In the genomic region with DNA sequence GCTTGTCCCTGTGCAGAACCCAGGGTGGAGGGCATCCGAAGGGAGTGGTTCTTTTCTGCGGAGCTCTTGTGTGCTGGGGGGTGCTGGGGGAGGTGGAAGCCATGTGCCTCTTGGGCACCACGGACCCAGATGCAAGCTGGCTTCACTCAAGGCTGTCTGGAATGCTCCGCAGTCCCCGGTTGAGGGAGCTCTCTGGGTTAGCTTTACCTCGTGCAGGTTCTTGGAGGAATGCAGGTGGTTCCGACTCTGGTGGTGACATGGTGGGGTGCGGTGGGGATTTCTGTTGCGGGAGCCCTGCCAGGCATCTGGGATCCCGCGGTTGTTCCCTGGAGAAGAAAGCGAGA, we compare ENCODE assay signal across 8 mouse cellular contexts. TPM values are rescaled to one million over a fixed set of nuclear protein-coding genes. Genes with fewer than 3 reads are reported as not detected.
DNase-seq lines count a peak whose midpoint lies in the region; ATAC-seq and TF ChIP-seq lines count a peak whose summit lies in the region.

No protein-coding gene starts in this region.

- no peak for TF ChIP-seq POLR2A in bone marrow macrophage, adult 2 months (IDR thresholded peaks at IDR 0.05; ENCODE audit: borderline replicate concordance, low read depth, low read length)
- no peak for TF ChIP-seq POLR2A in myocyte (IDR thresholded peaks at IDR 0.05; ENCODE audit: insufficient read length, low read depth)

- H3K79me2 ChIP-seq in myocyte (ENCODE audit: control insufficient read depth, insufficient read depth) = peaks cover 55% of the 10 kb centered on the region

- peak overlapping the region; percentile 83 for H3K9ac ChIP-seq in kidney, embryonic 14.5 days (ENCODE audit: low read depth, low read length)
- peak overlapping the region; percentile 95 for H3K9ac ChIP-seq in hindbrain, embryonic 16.5 days (ENCODE audit: low read depth, low read length)

- no peaks in the 10 kb centered on the region for H3K9me3 ChIP-seq in kidney, embryonic 14.5 days (ENCODE audit: control insufficient read depth, low read length)
- H3K9me3 ChIP-seq in E14TG2a.4 (ENCODE audit: low read length) = no peaks in the 10 kb centered on the region
- no peaks in the 10 kb centered on the region for H3K9me3 ChIP-seq in hindbrain, embryonic 16.5 days (ENCODE audit: control insufficient read depth, low read length)

- H3K4me1 ChIP-seq in kidney, embryonic 14.5 days (ENCODE audit: control insufficient read depth, insufficient read depth, low read length) = peaks cover 36% of the 10 kb centered on the region
- peaks cover 76% of the 10 kb centered on the region for H3K4me1 ChIP-seq in E14TG2a.4 (replicated peaks; ENCODE audit: low read depth, low read length)
- peaks cover 25% of the 10 kb centered on the region for H3K4me1 ChIP-seq in bone marrow macrophage, adult 2 months (ENCODE audit: control insufficient read depth, insufficient read depth, low read length)
- peaks cover 35% of the 10 kb centered on the region for H3K4me1 ChIP-seq in hindbrain, embryonic 16.5 days (ENCODE audit: control insufficient read depth, insufficient read depth, low read depth, low read length)

- H3K36me3 ChIP-seq in kidney, embryonic 14.5 days (ENCODE audit: control insufficient read depth, insufficient read depth, low read length) = peaks cover 42% of the 10 kb centered on the region
- H3K36me3 ChIP-seq in E14TG2a.4 (ENCODE audit: insufficient read depth, low read length) (peaks cover 53% of the 10 kb centered on the region), myocyte (ENCODE audit: control insufficient read depth, insufficient read depth) (peaks cover 22% of the 10 kb centered on the region)
- peaks cover 20% of the 10 kb centered on the region for H3K36me3 ChIP-seq in hindbrain, embryonic 16.5 days (ENCODE audit: control insufficient read depth, insufficient read depth, low read length)

- H3K4me3 ChIP-seq in kidney, embryonic 14.5 days (ENCODE audit: low read length) = peak overlapping the region; percentile 84
- H3K4me3 ChIP-seq in E14TG2a.4 (replicated peaks; ENCODE audit: low read length) (peak overlapping the region; percentile 95), myocyte (peak overlapping the region; percentile 100)
- H3K4me3 ChIP-seq in bone marrow macrophage, adult 2 months (ENCODE audit: insufficient read depth, low read length) = peak overlapping the region; percentile 88
- H3K4me3 ChIP-seq in hindbrain, embryonic 16.5 days (ENCODE audit: low read length) = peak overlapping the region; percentile 86

- H3ac ChIP-seq in myocyte (ENCODE audit: control insufficient read depth, insufficient read length) = peak overlapping the region; percentile 90

- 2% methylated on average over 12 of the region's 12 CpGs for WGBS in kidney, embryonic 14.5 days
- WGBS in hindbrain, embryonic 16.5 days = 1% methylated on average over 12 of the region's 12 CpGs

- H3K4me2 ChIP-seq in kidney, embryonic 14.5 days (replicated peaks; ENCODE audit: low read depth, low read length) = peak overlapping the region; percentile 90
- peak overlapping the region; percentile 91 for H3K4me2 ChIP-seq in hindbrain, embryonic 16.5 days (ENCODE audit: low read length)
- H3K4me2 ChIP-seq in myocyte (ENCODE audit: low read depth) = peak overlapping the region; percentile 91

- ATAC-seq in kidney, embryonic 14.5 days (ENCODE audit: low FRiP score, low TSS enrichment) = peak; percentile 12
- peak; percentile 5 for ATAC-seq in hindbrain, embryonic 16.5 days

- DNase-seq in kidney, postnatal 36 days = no peak
- no peak for DNase-seq in layer of hippocampus, adult 9-11 months
- DNase-seq in retina, postnatal 1 day = no peak

- no peak for TF ChIP-seq CTCF in E14TG2a.4 (conservative IDR thresholded peaks at IDR 0.05; ENCODE audit: low read length)
- TF ChIP-seq CTCF in bone marrow macrophage, adult 2 months (IDR thresholded peaks at IDR 0.05; ENCODE audit: low read depth, low read length) = no peak

- H3K27me3 ChIP-seq in kidney, embryonic 14.5 days (ENCODE audit: control insufficient read depth, insufficient read depth, low read length) = no peaks in the 10 kb centered on the region
- no peaks in the 10 kb centered on the region for H3K27me3 ChIP-seq in E14TG2a.4 (ENCODE audit: insufficient read depth, low read length)
- H3K27me3 ChIP-seq in hindbrain, embryonic 16.5 days (replicated peaks; ENCODE audit: control insufficient read depth, insufficient read depth, low read length) = no peaks in the 10 kb centered on the region
- no peaks in the 10 kb centered on the region for H3K27me3 ChIP-seq in myocyte (ENCODE audit: control insufficient read depth, insufficient read depth, insufficient read length)

- peak overlapping the region; percentile 96 for H3K27ac ChIP-seq in kidney, embryonic 14.5 days (ENCODE audit: low read depth, low read length)
- H3K27ac ChIP-seq in bone marrow macrophage, adult 2 months (ENCODE audit: insufficient read depth, low read depth, low read length) = peak overlapping the region; percentile 2; the same call in 1 of the 2 replicates
- H3K27ac ChIP-seq in hindbrain, embryonic 16.5 days (ENCODE audit: low read depth, low read length) = peak overlapping the region; percentile 95

TF ChIP-seq in myocyte, 11 proteins besides CTCF, POLR2A, EP300 and RAD21:
- TF ChIP-seq SRF (IDR thresholded peaks at IDR 0.05; ENCODE audit: control insufficient read depth, insufficient read length, low read depth) (no peak), POLR2AphosphoS2 (IDR thresholded peaks at IDR 0.05; ENCODE audit: insufficient read length, low read depth) (no peak), TCF12 (IDR thresholded peaks at IDR 0.05; ENCODE audit: insufficient read depth, poor library complexity, severe bottlenecking) (no peak), REST (IDR thresholded peaks at IDR 0.05; ENCODE audit: insufficient read depth, insufficient read length) (no peak), TCF3 (IDR thresholded peaks at IDR 0.05; ENCODE audit: insufficient read length, low read depth) (no peak), CEBPB (IDR thresholded peaks at IDR 0.05; ENCODE audit: insufficient read depth, poor library complexity, severe bottlenecking) (no peak), USF1 (IDR thresholded peaks at IDR 0.05; ENCODE audit: low read depth) (no peak), MAX (IDR thresholded peaks at IDR 0.05; ENCODE audit: low read depth) (no peak), MYOD1 (IDR thresholded peaks at IDR 0.05; ENCODE audit: control insufficient read depth in 1 of 3, insufficient read length in 2 of 3, low read depth in 2 of 3) (no peak), MYOG (IDR thresholded peaks at IDR 0.05; ENCODE audit: control insufficient read depth in 1 of 3, insufficient read depth in 1 of 3, insufficient read length in 2 of 3, low read depth in 2 of 3) (no peak), E2F4 (IDR thresholded peaks at IDR 0.05; ENCODE audit: insufficient read depth) (no peak)

RNA-seq across cellular contexts. Expression of a gene that starts 1.5 kb away (rescaled TPM):
- 72.1 and 106 TPM in 2 replicates for polyA plus RNA-seq in kidney, embryonic 14.5 days (2014; fragmentation: Nextera tagmentation; extraction: Ambion mirVana)
- 122 and 144 TPM in 2 replicates for polyA plus RNA-seq in bone marrow macrophage, adult 2 months (2012; ENCODE audit: insufficient read depth, insufficient read length, missing spikeins)
- polyA plus RNA-seq in hindbrain, embryonic 16.5 days (2015; fragmentation: Nextera tagmentation; extraction: Ambion mirVana) = 66.6 and 68.4 TPM in 2 replicates
- 133 TPM for polyA plus RNA-seq in myocyte (2012; fragmentation: generic; extraction: Trizol)

RNA-seq across cellular contexts. Expression of a gene that starts 29.6 kb away (rescaled TPM):
- 0.43 and 0.45 TPM in 2 replicates for polyA plus RNA-seq in kidney, embryonic 14.5 days (2014; fragmentation: Nextera tagmentation; extraction: Ambion mirVana)
- polyA plus RNA-seq in bone marrow macrophage, adult 2 months (2012; ENCODE audit: insufficient read depth, insufficient read length, missing spikeins) = 33.2 and 43.3 TPM in 2 replicates
- 0.36 and 0.85 TPM in 2 replicates for polyA plus RNA-seq in hindbrain, embryonic 16.5 days (2015; fragmentation: Nextera tagmentation; extraction: Ambion mirVana)
- not detected for polyA plus RNA-seq in myocyte (2012; fragmentation: generic; extraction: Trizol)

RNA-seq across cellular contexts. Expression of a gene that starts 34.4 kb away (rescaled TPM):
- polyA plus RNA-seq in kidney, embryonic 14.5 days (2014; fragmentation: Nextera tagmentation; extraction: Ambion mirVana) = 58.2 and 67.2 TPM in 2 replicates
- 10.7 and 11.4 TPM in 2 replicates for polyA plus RNA-seq in bone marrow macrophage, adult 2 months (2012; ENCODE audit: insufficient read depth, insufficient read length, missing spikeins)
- polyA plus RNA-seq in hindbrain, embryonic 16.5 days (2015; fragmentation: Nextera tagmentation; extraction: Ambion mirVana) = 48.6 and 50.7 TPM in 2 replicates
- polyA plus RNA-seq in myocyte (2012; fragmentation: generic; extraction: Trizol) = 55.4 TPM

RNA-seq across cellular contexts. Expression of a gene that starts 47.7 kb away (rescaled TPM):
- polyA plus RNA-seq in kidney, embryonic 14.5 days (2014; fragmentation: Nextera tagmentation; extraction: Ambion mirVana) = 7.0 and 7.4 TPM in 2 replicates
- 51.8 and 57.0 TPM in 2 replicates for polyA plus RNA-seq in bone marrow macrophage, adult 2 months (2012; ENCODE audit: insufficient read depth, insufficient read length, missing spikeins)
- 20.3 and 21.9 TPM in 2 replicates for polyA plus RNA-seq in hindbrain, embryonic 16.5 days (2015; fragmentation: Nextera tagmentation; extraction: Ambion mirVana)
- polyA plus RNA-seq in myocyte (2012; fragmentation: generic; extraction: Trizol) = 244 TPM

RNA-seq across cellular contexts. Expression of a gene that starts 47.8 kb away (rescaled TPM):
- polyA plus RNA-seq in kidney, embryonic 14.5 days (2014; fragmentation: Nextera tagmentation; extraction: Ambion mirVana) = 14.0 and 14.7 TPM in 2 replicates
- 28.7 and 29.3 TPM in 2 replicates for polyA plus RNA-seq in bone marrow macrophage, adult 2 months (2012; ENCODE audit: insufficient read depth, insufficient read length, missing spikeins)
- 18.2 and 20.9 TPM in 2 replicates for polyA plus RNA-seq in hindbrain, embryonic 16.5 days (2015; fragmentation: Nextera tagmentation; extraction: Ambion mirVana)
- polyA plus RNA-seq in myocyte (2012; fragmentation: generic; extraction: Trizol) = 1.4 TPM

Comparison
In these comparisons a context has a peak if more than half of its experiments do, and no peak if none do; other contexts are left out.
1. H3K27ac ChIP-seq: peak in every context shown above with its lines; median percentile 96 in kidney, embryonic 14.5 days; 95 in hindbrain, embryonic 16.5 days; 2 in bone marrow macrophage, adult 2 months.
2. RNA of a gene that starts 29.6 kb away (polyA plus RNA-seq): 33.2 to 43.3 TPM in bone marrow macrophage, adult 2 months; 0.36 to 0.85 TPM in hindbrain, embryonic 16.5 days, 0.43 to 0.45 TPM in kidney, embryonic 14.5 days and not detected in myocyte (single experiment); every median in the first group is over 10 times any median in the second.
3. Peak in every context shown above with its lines, with median percentiles within 50 percentile points of each other: H3K4me2 ChIP-seq and H3K4me3 ChIP-seq.